Mouse (Mus musculus): ENCODE measurements around the gene Foxo3. TPM values are rescaled to one million over a fixed set of nuclear protein-coding genes. Genes with fewer than 3 reads are reported as not detected.

Gene Foxo3
- polyA plus RNA-seq, 1 experiment from 2014 or later, result 9.3 TPM

GRCm38 (mm10) chr10:42204768-42205412 lies 71.7 kb downstream of the Foxo3 start:
- ATAC-seq, result no peak
- Histone ChIP-seq H3K36me3 (ENCODE audit: control insufficient read depth, insufficient read depth) (no peaks in the 10 kb centered on the region; the same call in 1 of the 2 replicates), H3K4me3 (ENCODE audit: low read depth, low read length) (no peak overlapping the region), H3K4me1 (replicated peaks; ENCODE audit: control insufficient read depth, insufficient read depth, low read length) (0 out of 2 replicates have a peak, but pooled peaks cover 7% of the 10 kb centered on the region), H3K4me2 (replicated peaks; ENCODE audit: low read depth) (no peak overlapping the region), H3K27ac (ENCODE audit: low read depth, low read length) (no peak overlapping the region; the same call in 1 of the 2 replicates), H3K9ac (ENCODE audit: low read depth, low read length) (no peak overlapping the region), H3K27me3 (replicated peaks; ENCODE audit: control insufficient read depth, insufficient read depth, low read length) (no peaks in the 10 kb centered on the region), H3K9me3 (ENCODE audit: control insufficient read depth) (no peaks in the 10 kb centered on the region)
- WGBS, result 64% methylated on average over 20 of the region's 20 CpGs
- no peak for TF ChIP-seq CTCF (IDR thresholded peaks at IDR 0.05; ENCODE audit: low read depth)

- 0 out of 2 replicates have a peak, but pooled peaks cover 9% of the 10 kb centered on the region for H3K4me1 ChIP-seq (replicated peaks; ENCODE audit: control insufficient read depth, insufficient read depth, low read length)
- no peaks in the 10 kb centered on the region for H3K27me3 ChIP-seq (replicated peaks; ENCODE audit: control insufficient read depth, insufficient read depth, low read length)
- 58% methylated on average over 18 of the region's 18 CpGs for whole genome bisulfite sequencing
- H3K9ac ChIP-seq (ENCODE audit: low read depth, low read length), result no peak overlapping the region
- no peak for TF ChIP-seq CTCF (IDR thresholded peaks at IDR 0.05; ENCODE audit: low read depth)
- H3K4me3 ChIP-seq (ENCODE audit: low read depth, low read length), result no peak overlapping the region
- no peaks in the 10 kb centered on the region for H3K9me3 ChIP-seq (ENCODE audit: control insufficient read depth)
- no peaks in the 10 kb centered on the region for H3K36me3 ChIP-seq (ENCODE audit: control insufficient read depth, insufficient read depth)
- H3K27ac ChIP-seq (ENCODE audit: low read depth, low read length), result peak overlapping the region; percentile 36
- no peak for ATAC-seq
- H3K4me2 ChIP-seq (replicated peaks; ENCODE audit: low read depth), result 0 out of 2 replicates have a peak overlapping the region, but pooled peaks have one; percentile 11
These were observed 73.0 kb downstream of the Foxo3 start for GRCm38 (mm10) chr10:42203321-42204155.

GRCm38 (mm10) chr10:42202561-42202960 lies 74.0 kb downstream of the Foxo3 start:
- Histone ChIP-seq H3K9me3 (ENCODE audit: control insufficient read depth) (no peaks in the 10 kb centered on the region), H3K27me3 (replicated peaks; ENCODE audit: control insufficient read depth, insufficient read depth, low read length) (no peaks in the 10 kb centered on the region), H3K4me1 (replicated peaks; ENCODE audit: control insufficient read depth, insufficient read depth, low read length) (0 out of 2 replicates have a peak, but pooled peaks cover 9% of the 10 kb centered on the region), H3K27ac (ENCODE audit: low read depth, low read length) (peak overlapping the region; percentile 77), H3K4me3 (ENCODE audit: low read depth, low read length) (no peak overlapping the region), H3K9ac (ENCODE audit: low read depth, low read length) (no peak overlapping the region), H3K4me2 (replicated peaks; ENCODE audit: low read depth) (peak overlapping the region; percentile 37), H3K36me3 (ENCODE audit: control insufficient read depth, insufficient read depth) (peaks cover 2% of the 10 kb centered on the region)
- peak; percentile 92 for ATAC-seq
- WGBS, result 39% methylated on average over 8 of the region's 8 CpGs
- no peak for TF ChIP-seq CTCF (IDR thresholded peaks at IDR 0.05; ENCODE audit: low read depth)

- ATAC-seq, result no peak
- Histone ChIP-seq H3K4me2 (replicated peaks; ENCODE audit: low read depth) (no peak overlapping the region), H3K9ac (ENCODE audit: low read depth, low read length) (no peak overlapping the region), H3K4me1 (replicated peaks; ENCODE audit: control insufficient read depth, insufficient read depth, low read length) (0 out of 2 replicates have a peak, but pooled peaks cover 9% of the 10 kb centered on the region), H3K27me3 (replicated peaks; ENCODE audit: control insufficient read depth, insufficient read depth, low read length) (no peaks in the 10 kb centered on the region), H3K27ac (ENCODE audit: low read depth, low read length) (no peak overlapping the region), H3K36me3 (ENCODE audit: control insufficient read depth, insufficient read depth) (peaks cover 26% of the 10 kb centered on the region), H3K4me3 (ENCODE audit: low read depth, low read length) (no peak overlapping the region), H3K9me3 (ENCODE audit: control insufficient read depth) (no peaks in the 10 kb centered on the region)
- no peak for TF ChIP-seq CTCF (IDR thresholded peaks at IDR 0.05; ENCODE audit: low read depth)
- WGBS, result 56% methylated on average over 3 of the region's 3 CpGs
These were observed 77.1 kb downstream of the Foxo3 start for GRCm38 (mm10) chr10:42199472-42199871.

GRCm38 (mm10) chr10:42198682-42199081 lies 77.9 kb downstream of the Foxo3 start:
- Histone ChIP-seq H3K4me1 (replicated peaks; ENCODE audit: control insufficient read depth, insufficient read depth, low read length) (peaks cover 17% of the 10 kb centered on the region; the same call in 1 of the 2 replicates), H3K9me3 (ENCODE audit: control insufficient read depth) (no peaks in the 10 kb centered on the region), H3K36me3 (ENCODE audit: control insufficient read depth, insufficient read depth) (peaks cover 30% of the 10 kb centered on the region), H3K27ac (ENCODE audit: low read depth, low read length) (no peak overlapping the region), H3K4me3 (ENCODE audit: low read depth, low read length) (no peak overlapping the region), H3K4me2 (replicated peaks; ENCODE audit: low read depth) (no peak overlapping the region), H3K9ac (ENCODE audit: low read depth, low read length) (no peak overlapping the region), H3K27me3 (replicated peaks; ENCODE audit: control insufficient read depth, insufficient read depth, low read length) (no peaks in the 10 kb centered on the region)
- no peak for TF ChIP-seq CTCF (IDR thresholded peaks at IDR 0.05; ENCODE audit: low read depth)
- no peak for ATAC-seq
- WGBS, result 79% methylated on average over 3 of the region's 3 CpGs

GRCm38 (mm10) chr10:42194784-42195183 lies 81.8 kb downstream of the Foxo3 start:
- no peak for ATAC-seq
- WGBS, result 83% methylated on average over 6 of the region's 6 CpGs
- H3K9ac ChIP-seq (ENCODE audit: low read depth, low read length), result no peak overlapping the region

More at GRCm38 (mm10) chr10:42194784-42195183, 81.8 kb downstream of the Foxo3 start:
- Histone ChIP-seq H3K4me1 (replicated peaks; ENCODE audit: control insufficient read depth, insufficient read depth, low read length) (peaks cover 14% of the 10 kb centered on the region; the same call in 1 of the 2 replicates), H3K9me3 (ENCODE audit: control insufficient read depth) (no peaks in the 10 kb centered on the region), H3K4me3 (ENCODE audit: low read depth, low read length) (no peak overlapping the region), H3K27ac (ENCODE audit: low read depth, low read length) (no peak overlapping the region), H3K36me3 (ENCODE audit: control insufficient read depth, insufficient read depth) (peaks cover 34% of the 10 kb centered on the region), H3K27me3 (replicated peaks; ENCODE audit: control insufficient read depth, insufficient read depth, low read length) (no peaks in the 10 kb centered on the region), H3K4me2 (replicated peaks; ENCODE audit: low read depth) (no peak overlapping the region)
- TF ChIP-seq CTCF (IDR thresholded peaks at IDR 0.05; ENCODE audit: low read depth), result no peak
